Mouse (Mus musculus) testis, adult 2 months (tissue): ENCODE results near the gene Npc1l1.

Source experiments
- CTCF ChIP-seq: fragments of 200-500 bp; IDR thresholded peaks from 2 replicates; pipeline ENCODE4 v1.5.1; 2012; ENCODE audit warnings: low read depth, mild to moderate bottlenecking, inconsistent platforms, low read length, moderate library complexity; ENCODE audit not compliant: control insufficient read depth, insufficient read depth, insufficient replicate concordance
- POLR2A ChIP-seq: fragments of 200-500 bp; IDR thresholded peaks from 2 replicates; pipeline ENCODE4 v1.6.1; 2012; ENCODE audit warnings: low read depth, mild to moderate bottlenecking, inconsistent platforms, low read length, moderate library complexity; ENCODE audit not compliant: control insufficient read depth

GRCm38 (mm10) chr11:6184202-6184935 is 45.6 kb downstream of the Npc1l1 start:
- TF ChIP-seq CTCF (no peak), POLR2A (no peak)
